Mouse (Mus musculus) cerebellum, adult (tissue): ENCODE measurements around the gene Gm5868.
"Not testable (repeated sequence)": the region's sequence is repeated elsewhere in the genome, so short reads cannot be mapped to it uniquely, and the experiment has no call there.

Source experiments
- ATAC-seq: cut with Nextera tagmentation; 2 replicates; pipeline ENCODE4 v1.9.2; 2017; ENCODE audit warnings: mild to moderate bottlenecking, moderate library complexity, mixed read lengths; ENCODE audit not compliant: insufficient number of reproducible peaks, low FRiP score, low TSS enrichment

Gm5868 gene

GRCm38 (mm10) chr5:72587192-72587681, at the start of gene Gm5868:
Gm5868 (minus strand) TSS chr5:72587551.
- ATAC-seq: peak; percentile 31; the same call in 1 of the 2 replicates

- ATAC-seq: no peak
Measured at GRCm38 (mm10) chr5:72636576-72636975, 49.2 kb upstream of the Gm5868 start.

GRCm38 (mm10) chr5:72636122-72636521, 48.8 kb upstream of the Gm5868 start:
- no peak for ATAC-seq

- ATAC-seq: no peak
Measured at GRCm38 (mm10) chr5:72634791-72635271, 47.5 kb upstream of the Gm5868 start.

GRCm38 (mm10) chr5:72630026-72630425, 42.7 kb upstream of the Gm5868 start:
- ATAC-seq: no peak

GRCm38 (mm10) chr5:72621022-72621421, 33.7 kb upstream of the Gm5868 start:
- ATAC-seq: no peak

GRCm38 (mm10) chr5:72617413-72617812, 30.1 kb upstream of the Gm5868 start:
- ATAC-seq: no peak

GRCm38 (mm10) chr5:72603138-72603537, 15.8 kb upstream of the Gm5868 start:
- ATAC-seq: no peak

GRCm38 (mm10) chr5:72601006-72601405, 13.7 kb upstream of the Gm5868 start:
- no peak for ATAC-seq

GRCm38 (mm10) chr5:72586667-72587191, 622 bp downstream of the Gm5868 start:
- ATAC-seq: not testable (repeated sequence)

- not testable (repeated sequence) for ATAC-seq
Measured at GRCm38 (mm10) chr5:72586122-72586521, 1.2 kb downstream of the Gm5868 start.

- not testable (repeated sequence) for ATAC-seq
Measured at GRCm38 (mm10) chr5:72580970-72581332, 6.4 kb downstream of the Gm5868 start, which contains the start of gene Zar1. Zar1 (minus strand) TSS chr5:72581254.

- ATAC-seq: peak; percentile 47; the same call in 1 of the 2 replicates
Measured at GRCm38 (mm10) chr5:72580088-72580969, 7.0 kb downstream of the Gm5868 start.

GRCm38 (mm10) chr5:72579599-72579998, 7.8 kb downstream of the Gm5868 start:
- not testable (repeated sequence) for ATAC-seq

GRCm38 (mm10) chr5:72565621-72566020, 21.7 kb downstream of the Gm5868 start:
- ATAC-seq: no peak

- ATAC-seq: not testable (repeated sequence)
Measured at GRCm38 (mm10) chr5:72563183-72563582, 24.2 kb downstream of the Gm5868 start.

- no peak for ATAC-seq
Measured at GRCm38 (mm10) chr5:72560976-72561628, 26.2 kb downstream of the Gm5868 start.

- peak; percentile 95 for ATAC-seq
Measured at GRCm38 (mm10) chr5:72559544-72560049, 27.8 kb downstream of the Gm5868 start, which contains the start of gene Nfxl1. Nfxl1 (minus strand) TSS chr5:72559684.

- ATAC-seq: peak; percentile 64; the same call in 1 of the 2 replicates
Measured at GRCm38 (mm10) chr5:72558716-72559526, 28.4 kb downstream of the Gm5868 start.

- no peak for ATAC-seq
Measured at GRCm38 (mm10) chr5:72556245-72556644, 31.1 kb downstream of the Gm5868 start.
